Mouse (Mus musculus) T-helper 1 cell (primary cell): ENCODE data around the gene Plod1.

ENCODE experiments used
- in situ Hi-C: fragments of 300-600 bp; cut with MboI, MseI; formaldehyde crosslinking; loops from one replicate; pipeline ENCODE4 v1.15.1; 2025; ENCODE audit warnings: high pct_unique_total_duplicates

Gene Plod1

DNA sequence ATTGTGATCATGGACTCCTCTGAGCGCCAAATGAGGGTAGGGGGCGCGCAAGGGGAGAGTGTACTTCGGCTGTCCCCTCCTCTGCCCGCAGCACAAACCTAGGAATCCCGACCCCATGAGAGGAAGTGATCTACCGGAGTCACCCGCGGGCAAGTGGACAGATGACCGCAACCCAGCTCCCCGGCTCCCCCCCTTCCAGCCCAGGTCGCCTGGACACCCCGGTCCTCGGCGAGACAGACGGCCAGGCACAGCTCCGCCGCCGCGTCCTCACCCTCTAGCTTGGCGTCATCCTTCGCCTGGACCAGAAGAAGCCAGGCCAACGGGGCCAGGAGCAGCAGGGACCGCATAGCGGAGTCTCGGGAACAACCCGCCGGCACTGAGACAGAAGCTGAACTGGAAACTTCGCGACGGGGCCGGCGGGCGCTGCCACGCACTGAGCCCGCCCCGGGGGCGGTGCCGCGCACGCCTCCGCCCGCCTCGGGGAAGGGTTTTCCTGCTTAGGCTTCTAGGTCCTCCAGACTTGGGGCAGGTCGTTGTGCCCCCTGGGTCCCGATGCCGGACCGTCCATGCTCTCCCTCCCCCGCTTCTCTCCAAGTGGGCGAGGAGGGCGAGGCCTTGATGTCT lies at the start of gene Plod1:
Gene Plod1, minus strand, starts transcription at position 437 of the 624 bp plus-strand sequence.
- in situ Hi-C loops: no loop called here

DNA sequence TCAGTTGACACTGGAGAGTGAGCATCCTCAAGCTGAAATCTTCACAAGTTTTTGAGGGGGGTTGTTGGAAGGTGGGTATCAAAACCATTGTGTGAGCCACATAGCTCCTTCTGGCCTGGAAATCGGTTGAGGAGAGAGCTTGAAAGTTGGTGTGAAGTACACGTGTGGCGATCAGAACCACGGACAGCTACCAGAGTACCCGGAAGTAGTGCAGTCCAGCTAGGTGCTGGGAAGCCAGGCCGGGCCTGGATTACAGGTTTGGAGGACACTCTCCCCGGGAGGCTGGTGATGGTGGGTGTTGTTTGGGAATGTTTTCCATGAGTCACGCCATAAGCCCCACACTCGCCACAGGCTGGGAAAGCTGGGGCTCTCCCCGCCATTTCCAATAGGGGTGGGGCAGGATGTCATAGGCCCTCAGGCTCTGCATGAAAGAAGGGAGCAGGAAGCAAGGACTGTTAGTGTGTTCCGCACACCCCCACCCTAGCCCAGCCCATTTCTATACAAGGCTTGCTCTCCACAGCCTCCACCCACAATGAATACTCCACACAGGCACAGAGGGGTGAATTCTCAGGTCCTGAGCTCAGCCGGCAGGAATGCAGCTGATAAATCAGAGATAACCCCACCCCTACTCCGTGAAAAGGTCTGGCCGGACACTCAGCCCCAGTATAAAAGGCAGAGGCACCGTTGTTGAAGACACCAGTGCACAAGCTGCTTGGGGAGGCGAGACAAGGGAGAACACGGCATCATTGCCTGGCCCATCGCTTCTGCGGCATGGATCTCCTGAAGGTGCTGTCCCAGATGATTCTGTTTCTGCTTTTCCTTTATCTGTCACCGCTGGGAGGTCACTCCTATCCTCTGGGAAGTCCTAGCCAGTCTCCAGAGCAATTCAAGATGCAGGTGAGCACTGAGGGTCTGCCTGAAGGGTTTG lies 48.9 kb upstream of the Plod1 start, which contains the start of gene Nppb:
Gene Nppb, plus strand, starts transcription at position 584 of the 928 bp plus-strand sequence.
- in situ Hi-C loops: loop anchor here (25.0 kb wide), 1 partner anchor 548 kb away; no protein-coding TSS in a partner anchor

DNA sequence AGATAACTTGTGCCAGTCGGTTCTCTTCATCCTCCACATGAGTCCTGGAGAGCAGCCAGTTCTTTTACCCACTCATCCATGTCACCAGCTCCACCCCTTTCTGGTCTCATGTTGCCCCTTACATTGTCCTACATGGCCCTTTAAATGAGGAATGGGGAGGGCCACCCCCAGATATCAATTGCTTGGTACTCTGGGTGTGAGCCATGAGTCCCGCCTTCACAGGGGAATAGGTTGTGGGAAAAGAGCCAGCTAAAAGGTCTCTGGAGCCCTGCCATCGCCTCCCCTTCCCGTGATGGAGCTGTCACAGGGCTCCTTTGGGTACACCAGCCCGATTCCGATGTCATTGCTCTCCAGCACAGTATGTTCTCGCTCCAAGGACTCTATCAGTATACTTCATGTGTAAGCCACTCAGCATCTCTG lies 42.9 kb upstream of the Plod1 start:
- in situ Hi-C loops: loop anchor here (25.0 kb wide), 1 partner anchor 542 kb away; no protein-coding TSS in a partner anchor

DNA sequence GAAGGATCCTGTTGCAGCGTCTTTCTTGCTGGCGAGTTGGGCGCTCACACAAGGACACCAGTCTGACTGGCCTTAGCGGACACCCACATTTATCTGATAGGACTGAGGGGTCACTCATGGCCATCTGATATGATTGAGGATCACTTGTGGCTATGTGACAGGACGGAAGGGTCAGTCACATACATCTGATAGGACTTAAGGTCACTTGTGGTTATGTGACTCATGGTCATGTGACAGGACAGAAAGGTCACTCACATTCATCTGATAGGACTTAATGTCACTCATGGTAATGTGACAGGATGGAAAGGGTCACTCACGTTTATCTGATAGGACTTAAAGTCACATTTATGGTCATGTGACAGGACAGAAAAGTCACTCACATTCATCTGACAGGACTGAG lies 41.8 kb upstream of the Plod1 start:
- in situ Hi-C loops: loop anchor here (25.0 kb wide), 1 partner anchor 541 kb away; no protein-coding TSS in a partner anchor

DNA sequence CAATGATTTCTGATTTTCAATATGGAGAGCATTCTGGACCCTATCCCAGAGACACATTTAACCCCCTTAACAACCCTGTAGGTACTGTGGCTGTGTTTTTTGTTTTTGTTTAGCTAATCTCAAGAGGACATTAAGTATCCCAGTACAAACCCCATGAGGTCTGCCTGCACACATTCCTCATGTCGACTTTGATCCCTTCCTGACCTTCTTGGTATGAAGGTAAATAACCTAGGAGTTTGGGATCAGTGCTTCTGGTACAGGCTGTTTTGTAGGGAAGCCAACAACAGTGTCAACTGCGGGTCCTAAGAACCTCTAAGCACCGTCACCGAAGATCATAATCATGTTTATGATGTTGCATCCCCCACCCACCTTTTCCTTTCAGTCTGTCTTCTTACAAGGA lies 41.2 kb upstream of the Plod1 start:
- in situ Hi-C loops: loop anchor here (25.0 kb wide), 1 partner anchor 540 kb away; no protein-coding TSS in a partner anchor

DNA sequence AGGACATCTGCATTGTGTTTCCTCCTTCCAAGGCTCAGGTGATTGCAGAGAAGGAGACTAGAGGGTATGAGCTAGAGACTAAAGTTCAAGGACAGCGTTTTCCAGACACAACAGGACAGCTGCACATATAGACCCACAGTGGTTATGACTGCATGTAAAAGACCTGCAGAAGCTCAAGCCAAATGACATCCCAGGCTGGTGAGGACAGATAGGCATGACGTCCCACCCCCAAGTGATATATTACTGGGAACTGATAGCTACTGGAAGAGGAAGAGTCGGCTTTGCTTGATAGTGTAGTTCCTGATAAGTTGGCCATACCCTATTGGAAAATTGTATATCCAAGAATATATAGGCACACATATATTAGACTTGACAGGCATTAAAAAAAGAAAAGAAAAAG lies 39.7 kb upstream of the Plod1 start:
- in situ Hi-C loops: loop anchor here (25.0 kb wide), 1 partner anchor 539 kb away; no protein-coding TSS in a partner anchor

DNA sequence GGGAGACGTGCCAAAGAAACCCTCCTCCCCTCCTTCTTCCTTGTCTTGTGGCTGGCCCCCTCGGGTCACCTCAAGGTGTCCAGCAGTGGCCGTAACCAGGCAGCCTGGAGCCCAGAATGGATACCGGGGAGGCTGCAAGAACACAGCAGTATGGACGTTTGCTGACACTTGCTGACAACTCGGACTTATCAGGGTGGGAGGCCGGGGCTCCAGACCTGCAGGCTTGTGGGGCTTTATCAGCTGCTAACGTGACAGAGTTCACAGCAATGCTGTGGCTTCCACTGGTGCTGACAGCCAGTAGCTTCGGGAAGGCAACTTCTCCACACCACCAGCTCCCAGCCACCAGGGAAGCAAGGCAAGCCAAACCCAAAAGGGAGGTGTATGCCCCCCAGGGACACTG lies 32.8 kb upstream of the Plod1 start:
- in situ Hi-C loops: no loop called here

DNA sequence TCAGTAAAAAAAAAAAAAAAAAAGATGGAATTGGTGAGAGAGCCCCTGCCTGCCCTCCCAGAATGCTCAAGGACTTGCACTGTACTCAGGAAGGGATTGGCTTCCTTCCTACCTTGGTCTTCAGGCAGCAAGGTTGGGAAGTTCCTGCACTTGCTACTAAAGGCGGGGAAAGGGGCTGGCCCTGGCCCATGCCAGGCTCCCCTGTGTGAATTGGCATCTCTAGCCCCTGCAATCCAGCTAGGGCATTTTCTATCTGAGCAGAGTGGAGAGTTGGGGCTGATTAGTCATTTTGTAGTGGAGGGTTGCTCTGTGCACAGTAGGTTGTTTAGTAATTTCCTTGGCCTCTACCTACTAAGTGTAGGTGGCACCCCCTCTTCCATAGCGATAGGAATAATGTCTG lies 32.2 kb upstream of the Plod1 start:
- in situ Hi-C loops: no loop called here

DNA sequence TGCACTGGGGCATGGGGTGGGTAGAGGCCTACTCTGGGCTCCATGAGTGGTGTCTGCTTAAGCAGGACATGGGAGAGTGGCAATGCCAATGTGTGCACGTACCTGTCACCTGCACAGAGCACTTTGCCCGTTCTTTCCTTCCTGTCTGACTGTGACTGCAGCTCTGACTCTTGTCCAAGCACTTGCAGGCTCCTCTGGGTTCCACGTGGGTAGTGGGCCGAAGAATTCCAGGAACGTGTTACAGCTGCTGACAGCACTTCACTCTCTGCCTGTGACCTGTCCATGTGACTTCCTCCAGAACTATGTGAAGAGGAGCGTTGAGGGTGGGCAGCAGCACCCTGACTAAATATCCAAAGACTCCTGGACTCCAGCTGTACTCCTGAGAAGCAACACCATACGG lies 29.1 kb upstream of the Plod1 start:
- in situ Hi-C loops: no loop called here

DNA sequence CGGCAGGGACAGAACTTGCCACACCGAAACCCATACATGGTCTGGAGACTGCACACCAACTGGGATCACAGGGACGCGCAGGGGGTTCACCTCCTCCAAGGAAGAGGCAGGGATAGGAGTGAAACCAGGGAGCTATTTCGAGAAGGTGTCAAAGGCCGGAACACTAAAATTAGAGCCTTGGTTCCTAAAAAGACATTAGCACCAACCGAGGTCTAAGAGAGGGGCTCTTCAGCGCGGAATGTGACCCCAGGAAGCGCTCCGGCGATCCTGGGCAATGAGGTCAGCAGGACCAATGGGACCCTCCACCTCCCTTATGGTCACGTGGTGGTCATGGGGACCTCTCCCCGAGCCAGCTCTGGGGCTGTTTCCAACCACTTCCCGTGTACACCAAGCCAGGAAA lies 27.1 kb upstream of the Plod1 start:
- in situ Hi-C loops: no loop called here

DNA sequence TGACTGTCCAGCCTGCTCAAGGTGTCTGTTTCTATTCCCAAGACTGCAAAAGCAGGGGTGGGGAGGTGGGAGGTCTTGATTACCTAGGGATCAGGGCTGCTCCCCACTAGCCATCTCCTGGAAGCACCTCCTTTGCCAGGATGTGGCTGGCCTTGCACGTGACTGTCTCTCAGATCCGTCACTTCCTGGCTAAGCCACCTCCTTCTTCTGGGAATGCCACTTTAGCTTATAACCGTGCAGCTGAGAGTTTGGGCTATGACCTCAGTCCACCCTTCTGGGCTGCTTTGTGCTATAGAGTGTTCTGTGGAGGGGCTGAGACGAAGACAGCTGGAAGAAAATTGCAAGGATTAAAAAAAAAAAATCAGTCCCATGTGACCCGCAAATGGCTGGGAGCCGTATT lies 26.2 kb upstream of the Plod1 start:
- in situ Hi-C loops: no loop called here

DNA sequence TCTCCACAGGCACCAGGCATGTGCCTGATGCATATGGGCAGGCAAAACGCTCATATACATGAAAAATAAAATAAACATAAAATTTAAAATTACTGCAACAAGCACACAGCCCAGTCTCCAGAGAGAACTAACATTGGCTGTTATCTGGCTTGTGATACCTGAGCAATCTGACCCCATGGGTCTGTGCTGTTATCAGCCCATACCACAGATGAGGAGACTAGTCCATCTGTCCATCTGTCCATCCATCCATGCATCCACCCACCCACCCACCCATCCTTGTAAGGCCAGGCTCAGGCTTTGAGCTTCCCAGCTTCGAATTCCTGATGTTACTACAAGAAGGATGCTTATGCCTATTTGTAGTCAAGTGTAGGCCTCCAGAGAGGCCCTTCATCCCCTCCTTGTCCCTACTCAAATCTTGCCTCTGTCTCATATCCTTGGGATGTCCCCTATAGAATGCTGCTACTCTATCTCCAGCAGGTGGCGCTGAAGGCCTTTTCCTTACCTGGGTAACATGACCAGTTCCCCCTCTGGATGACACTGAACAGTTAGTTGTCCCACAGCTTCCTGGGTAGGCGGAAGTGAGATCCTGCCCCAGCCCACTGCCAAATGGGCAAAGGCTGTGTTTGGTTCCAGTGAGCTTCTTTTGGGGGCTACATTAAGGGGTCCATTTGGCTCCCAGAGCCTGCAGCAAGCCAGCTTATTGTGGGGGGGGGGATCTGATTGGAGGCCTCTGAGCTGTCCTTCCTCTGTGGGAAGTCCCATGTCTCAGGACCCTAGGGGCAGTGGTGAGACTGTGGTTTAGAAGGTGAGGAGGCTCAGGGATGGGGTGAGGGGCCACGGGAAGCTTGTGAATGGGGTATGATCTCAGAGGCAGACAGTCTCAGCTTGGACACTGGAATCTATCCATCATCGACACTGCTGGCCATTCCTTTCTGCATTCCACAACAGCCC lies 23.6 kb upstream of the Plod1 start:
- in situ Hi-C loops: no loop called here

DNA sequence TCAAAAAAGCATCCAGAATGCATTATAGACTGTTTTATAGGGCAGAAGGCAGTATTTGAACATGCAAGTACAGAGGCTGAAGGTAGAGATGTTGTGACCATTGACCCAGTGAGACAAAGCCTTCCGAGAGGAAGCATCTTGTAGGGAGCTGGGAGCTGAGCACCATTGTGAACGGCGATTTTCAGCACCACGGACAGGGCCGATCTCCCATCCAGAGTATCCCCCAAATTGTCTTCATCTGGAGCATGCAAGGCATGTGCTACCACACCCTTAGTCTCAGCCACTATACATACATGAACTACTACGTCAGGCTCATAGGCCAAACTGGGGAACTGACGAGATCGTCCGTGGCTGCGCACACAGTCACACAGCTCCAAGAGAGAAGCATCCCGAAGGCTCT lies 20.6 kb upstream of the Plod1 start:
- in situ Hi-C loops: no loop called here

DNA sequence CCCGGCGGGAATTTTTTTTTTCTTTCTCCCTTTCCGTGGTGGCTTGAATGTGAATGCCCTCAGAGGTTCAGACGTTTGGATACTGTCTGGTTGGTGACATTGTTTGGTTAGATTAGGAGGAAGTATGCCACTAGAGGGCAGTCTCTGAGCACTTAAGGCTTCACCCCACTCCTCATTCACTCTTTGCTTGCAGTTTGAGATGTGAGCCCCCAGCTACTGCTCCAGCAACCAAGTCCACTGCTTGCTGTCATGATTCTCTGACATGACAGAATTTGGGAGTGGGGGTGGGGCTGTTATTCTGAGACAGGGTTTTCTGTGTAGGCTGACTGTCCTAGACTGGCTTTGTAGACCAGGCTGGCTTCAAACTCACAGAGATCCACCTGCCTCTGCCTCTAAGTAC lies 17.0 kb upstream of the Plod1 start:
- in situ Hi-C loops: no loop called here

DNA sequence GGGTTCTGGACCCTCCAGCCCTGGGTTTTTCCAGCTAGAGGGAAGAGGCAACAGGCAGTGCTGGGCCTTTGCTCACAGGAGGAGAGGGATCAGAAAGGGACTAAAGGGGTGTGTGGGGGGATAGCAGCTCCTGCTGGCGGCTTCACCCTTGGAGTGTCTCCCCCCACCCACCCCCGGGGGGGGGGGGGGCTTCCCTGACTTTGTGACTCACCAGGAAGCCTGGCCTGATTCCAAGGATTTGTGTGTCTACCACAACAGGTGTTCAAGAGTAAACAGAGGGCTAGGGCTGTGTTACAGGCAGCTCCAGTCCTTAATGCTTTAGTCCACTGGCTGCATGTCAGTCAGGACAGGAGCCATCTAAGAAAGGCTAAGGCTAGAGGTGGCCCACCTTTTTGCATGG lies 10.9 kb upstream of the Plod1 start:
- in situ Hi-C loops: no loop called here

DNA sequence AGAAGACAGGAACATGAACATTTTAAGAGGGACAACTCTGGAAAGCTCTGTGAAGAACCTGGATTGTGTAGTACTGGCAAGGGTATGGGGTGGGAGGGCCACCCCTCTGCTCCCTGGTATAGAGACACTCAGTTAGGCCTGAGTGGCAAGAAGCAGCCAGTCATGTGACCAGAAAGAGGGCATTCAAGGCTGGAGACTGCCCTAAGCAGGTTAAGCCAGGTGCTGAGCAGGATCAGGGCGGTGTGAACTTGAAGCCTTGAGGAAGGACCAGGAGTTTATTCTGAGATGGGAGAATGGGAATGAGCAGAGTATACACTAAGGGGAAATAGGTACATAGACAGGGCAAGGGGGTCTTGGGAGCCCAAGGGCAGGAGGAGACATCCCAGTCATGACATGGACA lies 6.4 kb upstream of the Plod1 start:
- in situ Hi-C loops: no loop called here

DNA sequence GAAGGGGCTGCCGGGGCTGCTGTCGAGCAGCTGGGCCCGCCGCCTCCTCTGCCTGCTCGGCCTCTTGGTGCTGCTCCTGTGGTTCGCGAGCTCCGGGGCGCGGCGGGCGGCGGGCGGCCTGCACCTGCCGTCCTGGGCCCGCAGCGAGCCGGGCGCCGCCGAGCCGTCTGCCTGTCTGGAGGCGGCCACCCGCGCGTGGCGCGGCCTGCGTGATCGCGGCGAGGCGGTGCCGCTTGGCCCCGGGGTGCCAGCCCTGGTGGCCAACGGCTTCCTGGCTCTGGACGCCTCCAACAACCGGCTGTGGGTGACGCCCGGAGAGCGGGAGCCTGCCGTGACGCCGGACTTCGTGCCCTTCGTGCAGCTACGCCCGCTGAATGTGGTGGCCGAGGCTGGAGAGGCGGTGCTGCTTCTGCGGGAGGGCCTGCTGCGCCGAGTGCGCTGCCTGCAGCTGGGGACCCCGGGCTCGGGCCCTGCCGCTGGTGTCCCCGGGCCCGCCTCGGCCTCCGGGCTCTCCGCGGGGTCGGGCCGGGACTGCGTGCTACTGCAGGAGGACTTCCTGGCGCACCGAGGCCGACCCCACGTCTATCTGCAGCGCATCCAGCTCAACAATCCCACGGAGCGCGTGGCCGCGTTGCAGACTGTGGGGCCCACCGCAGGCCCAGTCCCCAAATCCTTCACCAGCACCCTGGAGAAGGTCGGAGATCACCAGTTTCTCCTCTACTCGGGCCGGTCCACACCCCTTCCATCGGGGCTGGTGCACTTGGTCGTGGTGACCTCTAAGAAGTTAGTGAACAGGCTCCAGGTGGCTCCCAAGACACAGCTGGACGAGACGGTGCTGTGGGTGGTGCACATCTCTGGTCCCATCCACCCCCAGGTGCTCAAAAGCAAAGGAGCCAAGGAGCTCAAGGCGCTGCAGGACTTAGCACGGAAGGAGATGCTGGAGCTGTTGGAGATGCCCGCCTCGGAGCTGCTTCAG lies 4.8 kb upstream of the Plod1 start:
- in situ Hi-C loops: no loop called here

DNA sequence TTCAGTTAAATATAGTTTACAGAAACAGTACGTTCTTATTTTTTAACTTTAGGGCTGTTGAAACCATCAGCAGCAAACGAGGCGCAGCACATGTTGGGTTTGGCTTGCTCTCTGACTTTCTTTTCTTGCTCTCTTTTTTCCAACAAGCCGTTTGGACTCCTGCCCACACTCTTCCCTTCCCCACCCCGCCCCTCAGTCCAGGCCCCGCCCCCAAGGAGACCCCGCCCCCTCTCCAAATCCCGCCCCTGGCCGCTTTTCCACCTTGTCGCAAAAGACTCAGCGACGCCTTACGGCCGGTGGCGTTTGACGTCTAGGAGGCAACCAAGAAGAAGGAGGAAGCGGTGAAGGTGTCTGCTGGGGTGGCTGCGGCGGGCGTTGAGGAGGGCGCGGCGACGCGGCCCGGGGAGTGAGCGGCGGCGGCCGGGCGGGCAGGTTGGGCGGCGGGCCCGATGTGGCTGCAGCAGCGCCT lies 4.0 kb upstream of the Plod1 start, which contains the start of gene 2510039O18Rik:
Gene 2510039O18Rik, plus strand, starts transcription at position 320 of the 469 bp plus-strand sequence.
- in situ Hi-C loops: no loop called here

DNA sequence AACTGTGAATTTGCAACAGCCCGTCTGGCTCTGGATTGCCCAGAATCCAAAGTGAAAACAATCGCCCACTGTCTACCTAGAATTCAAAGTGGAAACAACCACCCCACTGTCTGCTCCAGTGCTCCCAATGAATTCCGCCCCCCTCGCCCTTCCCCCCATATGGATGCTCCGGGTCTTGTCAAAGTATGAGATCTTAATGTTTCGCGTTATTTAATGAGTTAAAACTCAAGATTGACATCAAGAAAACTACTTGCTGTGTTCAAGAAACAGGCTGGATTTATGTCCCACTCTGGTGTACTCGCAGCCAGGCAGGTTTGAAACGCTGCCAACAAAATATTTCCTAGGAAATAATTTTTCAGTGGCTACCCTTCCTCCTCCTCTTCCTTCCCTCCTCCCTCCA lies 3.5 kb upstream of the Plod1 start:
- in situ Hi-C loops: no loop called here
